Mouse (Mus musculus) embryonic fibroblast, embryonic 13.5 days (primary cell): ENCODE measurements around the gene Selenon.

Experiments
- CTCF ChIP-seq: IDR thresholded peaks from 2 replicates; pipeline ENCODE4 v1.5.1; 2011; ENCODE audit warnings: mild to moderate bottlenecking, control low read depth, low read length, moderate library complexity, borderline replicate concordance; ENCODE audit not compliant: insufficient read depth
- POLR2A ChIP-seq: IDR thresholded peaks from 2 replicates; pipeline ENCODE4 v1.6.1; 2011; ENCODE audit warnings: low read depth, mild to moderate bottlenecking, control low read depth, low read length, moderate library complexity

DNA sequence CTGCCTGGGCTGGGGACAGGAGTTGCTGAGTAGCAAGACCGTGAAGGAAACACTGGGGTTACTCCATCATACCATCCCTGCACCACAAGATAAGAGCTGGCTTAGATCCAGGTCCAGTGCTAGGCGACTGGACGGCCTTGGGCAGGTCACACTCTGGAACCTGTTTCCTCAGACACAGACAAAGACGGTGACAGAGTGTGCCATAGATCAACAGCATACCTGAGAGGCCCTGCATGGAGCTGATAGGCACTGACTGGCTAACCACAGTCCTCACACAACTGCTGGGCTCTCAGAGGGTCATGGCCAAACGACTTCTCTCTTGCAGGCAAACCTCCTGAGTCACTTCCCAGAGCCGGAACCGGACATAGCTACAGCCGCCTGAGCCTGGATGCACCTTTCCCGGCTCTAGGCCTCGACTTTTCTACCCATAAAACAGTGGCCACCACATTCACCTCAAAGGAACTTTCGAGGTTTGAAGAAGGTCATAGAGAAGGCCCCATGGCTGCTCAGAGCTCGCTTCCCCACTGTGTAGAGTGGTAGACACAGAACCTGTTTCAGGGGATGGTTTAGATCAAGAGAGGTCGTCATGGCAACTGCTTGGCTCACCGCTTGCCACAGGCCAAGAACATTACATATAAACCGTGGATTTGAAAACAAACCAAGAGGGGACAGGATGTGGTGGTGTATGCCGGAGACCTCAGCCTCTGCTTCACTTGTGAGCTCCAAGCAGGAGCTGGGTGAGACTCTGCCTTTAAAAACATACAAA, 57.0 kb downstream of the Selenon start:
- TF ChIP-seq POLR2A (no peak), CTCF (no peak)
